In the genomic region with DNA sequence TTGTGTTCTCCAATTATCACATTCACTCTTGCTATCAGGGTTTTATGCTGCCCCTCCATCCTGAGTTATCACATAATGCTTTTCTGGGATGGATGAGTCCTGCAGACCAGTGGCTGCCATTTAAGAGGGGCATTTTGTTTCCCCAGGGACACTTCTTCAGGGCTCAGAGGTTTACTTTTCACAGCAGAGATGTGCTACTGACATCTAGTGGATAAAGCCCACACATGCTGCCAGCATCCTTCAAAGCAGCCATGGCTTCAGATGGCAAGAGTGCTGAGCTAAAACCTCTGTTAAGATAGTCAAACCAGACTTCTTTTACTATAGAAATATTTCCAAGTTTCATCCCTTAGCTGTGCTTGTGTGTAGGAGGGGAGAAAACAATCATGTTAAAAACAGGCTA, we compare ENCODE assay signal across 9 mouse cellular contexts. TPM values are rescaled to one million over a fixed set of nuclear protein-coding genes. Genes with fewer than 3 reads are reported as not detected.
A peak's percentile ranks its signal among the peaks of the same experiment; 100 is the strongest.
DNase-seq lines count a peak whose midpoint lies in the region; ATAC-seq and TF ChIP-seq lines count a peak whose summit lies in the region.
"Had no signal": no experiment of that assay in that cellular context is flagged by ENCODE, and none has a peak within 500 bp of the region (broad histone marks: within the 10 kb centered on the region; RNA-seq: fewer than 3 reads in every experiment).

No protein-coding gene starts in this region.

- no peaks in the 10 kb centered on the region for H3K4me1 ChIP-seq in liver, embryonic 14.5 days (replicated peaks; ENCODE audit: control insufficient read depth in 2 of 2, insufficient read depth in 2 of 2, low read length in 1 of 2)
- no peaks in the 10 kb centered on the region for H3K4me1 ChIP-seq in liver, embryonic 11.5 days (replicated peaks; ENCODE audit: control insufficient read depth, insufficient read depth, low read length)
- H3K4me1 ChIP-seq: embryonic facial prominence, embryonic 15.5 days had no signal

- TF ChIP-seq CTCF in liver, embryonic 14.5 days (IDR thresholded peaks at IDR 0.05; ENCODE audit: low read depth): peak; percentile 34; the same call in 1 of the 2 replicates

- no peaks in the 10 kb centered on the region for H3K27me3 ChIP-seq in liver, embryonic 14.5 days (ENCODE audit: control insufficient read depth, insufficient read depth, low read length)
- no peaks in the 10 kb centered on the region for H3K27me3 ChIP-seq in liver, embryonic 11.5 days (replicated peaks; ENCODE audit: control insufficient read depth, insufficient read depth, low read length)
- H3K27me3 ChIP-seq: embryonic facial prominence, embryonic 15.5 days had no signal

- ATAC-seq in liver, embryonic 14.5 days (ENCODE audit: insufficient read depth): no peak
- no peak for ATAC-seq in liver, embryonic 11.5 days (replicated peaks; ENCODE audit: low FRiP score)
- ATAC-seq in neutrophil, adult 5-6 weeks (ENCODE audit: extremely low read depth, insufficient number of reproducible peaks, low FRiP score, poor library complexity, severe bottlenecking): 0 out of 2 replicates have a peak, but pooled peaks have one; percentile 48

- no peak overlapping the region for H3K27ac ChIP-seq in liver, embryonic 14.5 days
- no peak overlapping the region for H3K27ac ChIP-seq in liver, embryonic 11.5 days (ENCODE audit: low read depth, low read length)
- H3K27ac ChIP-seq: embryonic facial prominence, embryonic 15.5 days had no signal

- no peak overlapping the region for H3K4me3 ChIP-seq in liver, embryonic 14.5 days (ENCODE audit: insufficient read depth in 1 of 2, low read depth in 2 of 2, low read length in 2 of 2)
- H3K4me3 ChIP-seq in liver, embryonic 11.5 days (ENCODE audit: low read depth, low read length): no peak overlapping the region
- H3K4me3 ChIP-seq: embryonic facial prominence, embryonic 15.5 days had no signal

- TF ChIP-seq EP300 in liver, embryonic 14.5 days (IDR thresholded peaks at IDR 0.05; ENCODE audit: low read depth): no peak

- DNase-seq in cerebellum, adult 11 months: peak; percentile 23
- DNase-seq in cerebellum, adult 8-10 months: no peak
- DNase-seq in liver, embryonic 14.5 days (ENCODE audit: low read depth in 3 of 3, low spot score in 3 of 3): no peak
- no peak for DNase-seq in liver, embryonic 11.5 days (ENCODE audit: low spot score)
- peak; percentile 19 for DNase-seq in embryo, embryonic 9.5 days (ENCODE audit: extremely low spot score)
- DNase-seq in adrenal gland, postnatal 4 days (ENCODE audit: low spot score in 2 of 2): no peak
- DNase-seq in frontal cortex, postnatal 14 days (ENCODE audit: low spot score in 2 of 2): no peak

- H3K4me2 ChIP-seq in liver, embryonic 14.5 days (ENCODE audit: low read depth): no peak overlapping the region
- no peak overlapping the region for H3K4me2 ChIP-seq in liver, embryonic 11.5 days
- H3K4me2 ChIP-seq: embryonic facial prominence, embryonic 15.5 days had no signal

- no peaks in the 10 kb centered on the region for H3K36me3 ChIP-seq in liver, embryonic 14.5 days (replicated peaks; ENCODE audit: control insufficient read depth, insufficient read depth, low read depth)
- no peaks in the 10 kb centered on the region for H3K36me3 ChIP-seq in liver, embryonic 11.5 days (ENCODE audit: control insufficient read depth, insufficient read depth, low read length)
- H3K36me3 ChIP-seq: embryonic facial prominence, embryonic 15.5 days had no signal

- H3K9ac ChIP-seq in liver, embryonic 14.5 days (replicated peaks): no peak overlapping the region
- no peak overlapping the region for H3K9ac ChIP-seq in liver, embryonic 11.5 days (ENCODE audit: low read depth, low read length)
- H3K9ac ChIP-seq: embryonic facial prominence, embryonic 15.5 days had no signal

- H3K9me3 ChIP-seq in liver, embryonic 14.5 days (ENCODE audit: control insufficient read depth, low read length): no peaks in the 10 kb centered on the region
- H3K9me3 ChIP-seq in liver, embryonic 11.5 days (ENCODE audit: control insufficient read depth, low read length): no peaks in the 10 kb centered on the region
- H3K9me3 ChIP-seq: embryonic facial prominence, embryonic 15.5 days had no signal

RNA-seq across cellular contexts. Expression of a gene that starts 8.7 kb away (rescaled TPM):
- polyA plus RNA-seq in liver, embryonic 14.5 days (2012; rRNA removed): 0.05 and 0.09 TPM in 2 replicates
- 0.21 and 0.46 TPM in 2 replicates for polyA plus RNA-seq in liver, embryonic 14.5 days (2014; fragmentation: Nextera tagmentation; extraction: Ambion mirVana)
- polyA plus RNA-seq in liver, embryonic 11.5 days (2014; fragmentation: Nextera tagmentation; extraction: Ambion mirVana): 0.53 and 1.0 TPM in 2 replicates
- total RNA-seq in neutrophil, adult 5-6 weeks (2017): 1.7 and 3.3 TPM in 2 replicates
- total RNA-seq in adrenal gland, postnatal 4 days (2021): 1 to 10 TPM; 3.7 to 4.7 TPM

Comparison
In these comparisons a context has a peak if more than half of its experiments do, and no peak if none do; other contexts are left out.
1. DNase-seq: peak in cerebellum, adult 11 months (single experiment) and embryo, embryonic 9.5 days (single experiment); none in cerebellum, adult 8-10 months (single experiment), liver, embryonic 14.5 days (0 of 3), liver, embryonic 11.5 days (single experiment), adrenal gland, postnatal 4 days (0 of 2) and frontal cortex, postnatal 14 days (0 of 2).